Mouse (Mus musculus) small intestine, adult 2 months (tissue): ENCODE results near the gene Tmem38b.

Experiments
- CTCF ChIP-seq: fragments of 200-500 bp; IDR thresholded peaks from 2 replicates; pipeline ENCODE4 v1.5.1; 2012; ENCODE audit warnings: low read depth, mild to moderate bottlenecking, control low read depth, inconsistent platforms, low read length, moderate library complexity, mixed read lengths; ENCODE audit not compliant: insufficient replicate concordance, insufficient read length; ENCODE audit errors: extremely low read depth
- POLR2A ChIP-seq: fragments of 200-500 bp; IDR thresholded peaks from 2 replicates; pipeline ENCODE4 v1.6.1; 2012; ENCODE audit warnings: low read depth, mild to moderate bottlenecking, control low read depth, inconsistent platforms, low read length, moderate library complexity

DNA sequence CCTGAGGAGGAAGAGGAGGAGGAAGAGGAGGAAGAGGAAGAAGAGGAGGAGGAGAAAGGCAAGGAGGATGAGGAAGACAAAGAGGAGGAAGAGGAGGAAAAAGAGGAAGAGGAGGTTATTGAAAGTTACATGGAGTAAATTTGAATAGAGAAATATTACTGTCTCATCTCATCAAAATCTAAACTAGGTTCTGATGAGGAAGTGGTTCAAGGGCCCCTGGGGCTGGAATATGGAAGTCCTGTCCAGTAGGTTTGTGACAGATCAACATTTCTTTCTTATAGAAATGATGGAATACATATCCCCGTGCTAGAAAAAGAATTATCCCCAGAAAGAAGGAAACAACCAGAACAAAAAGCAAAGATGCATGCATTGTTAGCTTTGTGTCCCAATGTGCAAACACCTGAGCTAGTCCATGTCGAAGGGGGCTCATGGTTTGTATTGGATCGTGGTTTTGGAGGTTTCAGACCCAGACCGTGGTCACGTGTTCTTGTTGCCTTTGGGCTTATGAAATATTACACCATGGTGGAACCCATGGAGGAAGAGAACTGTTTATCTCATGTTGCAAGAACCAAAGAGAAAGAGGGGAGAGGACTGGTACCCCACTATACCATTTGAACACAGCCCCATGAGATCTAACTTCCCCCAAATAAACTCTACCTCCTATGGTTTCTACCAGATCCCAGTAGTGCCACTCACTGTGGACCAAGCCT is 31.4 kb upstream of the Tmem38b start:
- TF ChIP-seq CTCF, result no peak
- TF ChIP-seq POLR2A, result no peak
